Mouse (Mus musculus): ENCODE results near the gene Arhgap40. TPM values are rescaled to one million over a fixed set of nuclear protein-coding genes. Genes with fewer than 3 reads are reported as not detected.

Arhgap40 gene
- polyA plus RNA-seq, 1 experiment = 1.1 TPM

GRCm38 (mm10) chr2:158519071-158519470, 6.5 kb downstream of the Arhgap40 start:
- no peak for DNase-seq (ENCODE audit: low read depth)
- TF ChIP-seq CTCF (IDR thresholded peaks at IDR 0.05; ENCODE audit: borderline replicate concordance, extremely low read depth, insufficient read depth, insufficient read length) (no peak), POLR2A (IDR thresholded peaks at IDR 0.05; ENCODE audit: borderline replicate concordance, extremely low read depth, insufficient read depth, insufficient read length, poor library complexity, severe bottlenecking) (no peak)

GRCm38 (mm10) chr2:158519800-158520199, 7.2 kb downstream of the Arhgap40 start:
- TF ChIP-seq POLR2A (IDR thresholded peaks at IDR 0.05; ENCODE audit: borderline replicate concordance, extremely low read depth, insufficient read depth, insufficient read length, poor library complexity, severe bottlenecking) (no peak), CTCF (IDR thresholded peaks at IDR 0.05; ENCODE audit: borderline replicate concordance, extremely low read depth, insufficient read depth, insufficient read length) (no peak)
- DNase-seq (ENCODE audit: low read depth) = no peak

GRCm38 (mm10) chr2:158523060-158523459, 10.5 kb downstream of the Arhgap40 start:
- no peak for DNase-seq (ENCODE audit: low read depth)
- TF ChIP-seq CTCF (IDR thresholded peaks at IDR 0.05; ENCODE audit: borderline replicate concordance, extremely low read depth, insufficient read depth, insufficient read length) (no peak), POLR2A (IDR thresholded peaks at IDR 0.05; ENCODE audit: borderline replicate concordance, extremely low read depth, insufficient read depth, insufficient read length, poor library complexity, severe bottlenecking) (no peak)

GRCm38 (mm10) chr2:158524129-158524860, 11.7 kb downstream of the Arhgap40 start:
- TF ChIP-seq POLR2A (IDR thresholded peaks at IDR 0.05; ENCODE audit: borderline replicate concordance, extremely low read depth, insufficient read depth, insufficient read length, poor library complexity, severe bottlenecking) = no peak
- no peak for TF ChIP-seq CTCF (IDR thresholded peaks at IDR 0.05; ENCODE audit: borderline replicate concordance, extremely low read depth, insufficient read depth, insufficient read length)
- DNase-seq (ENCODE audit: low read depth) = peak; percentile 87

GRCm38 (mm10) chr2:158534090-158534489, 21.5 kb downstream of the Arhgap40 start:
- TF ChIP-seq CTCF (IDR thresholded peaks at IDR 0.05; ENCODE audit: borderline replicate concordance, extremely low read depth, insufficient read depth, insufficient read length) = peak; percentile 87
- TF ChIP-seq POLR2A (IDR thresholded peaks at IDR 0.05; ENCODE audit: borderline replicate concordance, extremely low read depth, insufficient read depth, insufficient read length, poor library complexity, severe bottlenecking) = no peak
- DNase-seq (ENCODE audit: low read depth) = peak; percentile 86

- TF ChIP-seq CTCF (IDR thresholded peaks at IDR 0.05; ENCODE audit: borderline replicate concordance, extremely low read depth, insufficient read depth, insufficient read length) (no peak), POLR2A (IDR thresholded peaks at IDR 0.05; ENCODE audit: borderline replicate concordance, extremely low read depth, insufficient read depth, insufficient read length, poor library complexity, severe bottlenecking) (no peak)
- no peak for DNase-seq (ENCODE audit: low read depth)
These were observed 22.0 kb downstream of the Arhgap40 start for GRCm38 (mm10) chr2:158534559-158534958.

- peak; percentile 73 for DNase-seq (ENCODE audit: low read depth)
- TF ChIP-seq CTCF (IDR thresholded peaks at IDR 0.05; ENCODE audit: borderline replicate concordance, extremely low read depth, insufficient read depth, insufficient read length) = no peak
- TF ChIP-seq POLR2A (IDR thresholded peaks at IDR 0.05; ENCODE audit: borderline replicate concordance, extremely low read depth, insufficient read depth, insufficient read length, poor library complexity, severe bottlenecking) = peak; percentile 25; the same call in 1 of the 2 replicates
These were observed 27.1 kb downstream of the Arhgap40 start for GRCm38 (mm10) chr2:158539433-158540305.

- TF ChIP-seq POLR2A (IDR thresholded peaks at IDR 0.05; ENCODE audit: borderline replicate concordance, extremely low read depth, insufficient read depth, insufficient read length, poor library complexity, severe bottlenecking) (no peak), CTCF (IDR thresholded peaks at IDR 0.05; ENCODE audit: borderline replicate concordance, extremely low read depth, insufficient read depth, insufficient read length) (no peak)
- DNase-seq (ENCODE audit: low read depth) = peak; percentile 35
These were observed 28.7 kb downstream of the Arhgap40 start for GRCm38 (mm10) chr2:158541286-158541685.

GRCm38 (mm10) chr2:158545266-158545665, 32.7 kb downstream of the Arhgap40 start:
- DNase-seq (ENCODE audit: low read depth) = no peak
- no peak for TF ChIP-seq POLR2A (IDR thresholded peaks at IDR 0.05; ENCODE audit: borderline replicate concordance, extremely low read depth, insufficient read depth, insufficient read length, poor library complexity, severe bottlenecking)
- no peak for TF ChIP-seq CTCF (IDR thresholded peaks at IDR 0.05; ENCODE audit: borderline replicate concordance, extremely low read depth, insufficient read depth, insufficient read length)

GRCm38 (mm10) chr2:158546751-158547150, 34.2 kb downstream of the Arhgap40 start:
- TF ChIP-seq CTCF (IDR thresholded peaks at IDR 0.05; ENCODE audit: borderline replicate concordance, extremely low read depth, insufficient read depth, insufficient read length) (peak; percentile 95), POLR2A (IDR thresholded peaks at IDR 0.05; ENCODE audit: borderline replicate concordance, extremely low read depth, insufficient read depth, insufficient read length, poor library complexity, severe bottlenecking) (no peak)
- peak; percentile 88 for DNase-seq (ENCODE audit: low read depth)

- peak; percentile 93 for DNase-seq (ENCODE audit: low read depth)
These were observed 37.5 kb downstream of the Arhgap40 start for GRCm38 (mm10) chr2:158550067-158550466.

More at GRCm38 (mm10) chr2:158550067-158550466, 37.5 kb downstream of the Arhgap40 start:
- TF ChIP-seq POLR2A (IDR thresholded peaks at IDR 0.05; ENCODE audit: borderline replicate concordance, extremely low read depth, insufficient read depth, insufficient read length, poor library complexity, severe bottlenecking) (no peak), CTCF (IDR thresholded peaks at IDR 0.05; ENCODE audit: borderline replicate concordance, extremely low read depth, insufficient read depth, insufficient read length) (peak; percentile 92)

Measured in brain, embryonic 14.5 days (tissue).